Mouse (Mus musculus): Measurements from ENCODE around the gene Cd37.
A peak's percentile ranks its signal among the peaks of the same experiment; 100 is the strongest.

Gene Cd37

GRCm38 (mm10) chr7:45202654-45203053 lies 36.3 kb downstream of the Cd37 start:
- DNase-seq (ENCODE audit: low read depth), result no peak

GRCm38 (mm10) chr7:45198961-45199360 lies 40.0 kb downstream of the Cd37 start:
- no peak for DNase-seq (ENCODE audit: low read depth)

- peak; percentile 92 for DNase-seq (ENCODE audit: low read depth)
These were observed 40.5 kb downstream of the Cd37 start for GRCm38 (mm10) chr7:45198435-45198834.

GRCm38 (mm10) chr7:45196994-45197393 lies 41.9 kb downstream of the Cd37 start:
- peak; percentile 44 for DNase-seq (ENCODE audit: low read depth)

GRCm38 (mm10) chr7:45196176-45196535 lies 42.8 kb downstream of the Cd37 start:
- DNase-seq (ENCODE audit: low read depth), result no peak

- no peak for DNase-seq (ENCODE audit: low read depth)
These were observed 43.4 kb downstream of the Cd37 start for GRCm38 (mm10) chr7:45195341-45196175.

GRCm38 (mm10) chr7:45193871-45194785 lies 44.8 kb downstream of the Cd37 start:
- DNase-seq (ENCODE audit: low read depth), result no peak

GRCm38 (mm10) chr7:45193406-45193805 lies 45.5 kb downstream of the Cd37 start:
- no peak for DNase-seq (ENCODE audit: low read depth)

- no peak for DNase-seq (ENCODE audit: low read depth)
These were observed 46.2 kb downstream of the Cd37 start for GRCm38 (mm10) chr7:45192585-45193310.

GRCm38 (mm10) chr7:45191803-45192363 lies 47.0 kb downstream of the Cd37 start:
- peak; percentile 66 for DNase-seq (ENCODE audit: low read depth)

- DNase-seq (ENCODE audit: low read depth), result no peak
These were observed 47.8 kb downstream of the Cd37 start for GRCm38 (mm10) chr7:45191161-45191560.

- DNase-seq (ENCODE audit: low read depth), result peak; percentile 35
These were observed 48.7 kb downstream of the Cd37 start for GRCm38 (mm10) chr7:45190186-45190585.

- DNase-seq (ENCODE audit: low read depth), result no peak
These were observed 49.3 kb downstream of the Cd37 start for GRCm38 (mm10) chr7:45189600-45189999.

GRCm38 (mm10) chr7:45185921-45186320 lies 53.0 kb downstream of the Cd37 start:
- no peak for DNase-seq (ENCODE audit: low read depth)

GRCm38 (mm10) chr7:45183672-45184071 lies 55.2 kb downstream of the Cd37 start:
- no peak for DNase-seq (ENCODE audit: low read depth)

Data from NIH3T3 (cell line).